Mouse (Mus musculus) heart, postnatal 36 days (tissue): ENCODE results near the gene Lacc1. TPM values are rescaled to one million over a fixed set of nuclear protein-coding genes. Genes with fewer than 3 reads are reported as not detected.
"Not testable (repeated sequence)": the region's sequence is repeated elsewhere in the genome, so short reads cannot be mapped to it uniquely, and the experiment has no call there.

ENCODE experiments used
- DNase-seq, 2 experiments: peaks; one replicate each; pipeline ENCODE4 v3.0.0; 2021 to 2022
- intact Hi-C: fragments of 180-260 bp; cut with DNase I; formaldehyde crosslinking; loops from one replicate; pipeline ENCODE4 v1.15.1; 2025
- total RNA-seq, 2 experiments: library from RNA; stranded (reverse); gene quantifications; 2 replicates each; pipeline ENCODE4 v1.2.3; 2021

The Lacc1 gene
- 1 to 10 TPM; 2.6 to 3.5 TPM for total RNA-seq

GRCm38 (mm10) chr14:77036226-77037046 is at the start of gene Lacc1, which contains the start of gene Ccdc122:
Gene Lacc1 (minus strand): TSS chr14:77036904.
Gene Ccdc122 (plus strand): TSS chr14:77036772.
- peak; percentile 88 to 89 for DNase-seq
- intact Hi-C loops, result loop anchor here (10.0 kb wide), 1 partner anchor 798 kb away; no protein-coding TSS in a partner anchor

- intact Hi-C loops, result no loop called here
These were observed 44.5 kb upstream of the Lacc1 start for GRCm38 (mm10) chr14:77081248-77081647.

GRCm38 (mm10) chr14:77069361-77069760 is 32.7 kb upstream of the Lacc1 start:
- no peak for DNase-seq
- intact Hi-C loops, result no loop called here

More at GRCm38 (mm10) chr14:77081248-77081647, 44.5 kb upstream of the Lacc1 start:
- no peak for DNase-seq

- DNase-seq, result no peak
These were observed 16.6 kb upstream of the Lacc1 start for GRCm38 (mm10) chr14:77053288-77053687.

GRCm38 (mm10) chr14:77037832-77038425 is 1.2 kb upstream of the Lacc1 start:
- no peak for DNase-seq
- intact Hi-C loops, result loop anchor here (10.0 kb wide), 1 partner anchor 797 kb away; no protein-coding TSS in a partner anchor

More at GRCm38 (mm10) chr14:77053288-77053687, 16.6 kb upstream of the Lacc1 start:
- intact Hi-C loops, result loop anchor here (5.0 to 10.0 kb wide), 2 partner anchors 874 to 1222 kb away; no protein-coding TSS in a partner anchor

GRCm38 (mm10) chr14:77037330-77037729 is 626 bp upstream of the Lacc1 start:
- intact Hi-C loops, result loop anchor here (10.0 kb wide), 1 partner anchor 797 kb away; no protein-coding TSS in a partner anchor
- no peak for DNase-seq

GRCm38 (mm10) chr14:77034970-77035369 is 1.7 kb downstream of the Lacc1 start:
- intact Hi-C loops, result loop anchor here (10.0 kb wide), 1 partner anchor 800 kb away; no protein-coding TSS in a partner anchor
- DNase-seq, result no peak

GRCm38 (mm10) chr14:77034175-77034915 is 2.4 kb downstream of the Lacc1 start:
- DNase-seq, result no peak
- intact Hi-C loops, result loop anchor here (10.0 kb wide), 1 partner anchor 800 kb away; no protein-coding TSS in a partner anchor

GRCm38 (mm10) chr14:77033391-77033790 is 3.3 kb downstream of the Lacc1 start:
- DNase-seq, result no peak
- intact Hi-C loops, result loop anchor here (10.0 kb wide), 1 partner anchor 801 kb away; no protein-coding TSS in a partner anchor

GRCm38 (mm10) chr14:77032433-77032832 is 4.3 kb downstream of the Lacc1 start:
- DNase-seq, result no peak
- intact Hi-C loops, result loop anchor here (10.0 kb wide), 1 partner anchor 802 kb away; no protein-coding TSS in a partner anchor

GRCm38 (mm10) chr14:77030808-77031207 is 5.9 kb downstream of the Lacc1 start:
- DNase-seq, result no peak
- intact Hi-C loops, result loop anchor here (10.0 kb wide), 1 partner anchor 804 kb away; no protein-coding TSS in a partner anchor

- intact Hi-C loops, result loop anchor here (10.0 kb wide), 1 partner anchor 805 kb away; no protein-coding TSS in a partner anchor
- no peak for DNase-seq
These were observed 7.2 kb downstream of the Lacc1 start for GRCm38 (mm10) chr14:77029319-77030054.

- intact Hi-C loops, result no loop called here
- no peak for DNase-seq
These were observed 12.2 kb downstream of the Lacc1 start for GRCm38 (mm10) chr14:77024499-77024898.

GRCm38 (mm10) chr14:77017211-77017610 is 19.5 kb downstream of the Lacc1 start:
- DNase-seq, result no peak
- intact Hi-C loops, result no loop called here

- intact Hi-C loops, DNase-seq: not testable (repeated sequence)
These were observed 19.9 kb downstream of the Lacc1 start for GRCm38 (mm10) chr14:77016783-77017182.

- intact Hi-C loops, result loop anchor here (1.0 to 5.0 kb wide), 3 partner anchors 510 to 890 kb away; no protein-coding TSS in a partner anchor
- DNase-seq, result peak; percentile 67 to 77
These were observed 24.9 kb downstream of the Lacc1 start for GRCm38 (mm10) chr14:77011804-77012203.

- intact Hi-C loops, result loop anchor here (1.0 to 5.0 kb wide), 5 partner anchors 56 to 505 kb away; no protein-coding TSS in a partner anchor
- DNase-seq, result peak; percentile 61 to 69
These were observed 28.5 kb downstream of the Lacc1 start for GRCm38 (mm10) chr14:77008238-77008637.

GRCm38 (mm10) chr14:77005566-77005965 is 31.1 kb downstream of the Lacc1 start:
- DNase-seq, result no peak
- intact Hi-C loops, result loop anchor here (5.0 kb wide), 3 partner anchors 53 to 273 kb away; no protein-coding TSS in a partner anchor

- intact Hi-C loops, result loop anchor here (5.0 kb wide), 3 partner anchors 52 to 272 kb away; no protein-coding TSS in a partner anchor
These were observed 32.0 kb downstream of the Lacc1 start for GRCm38 (mm10) chr14:77004740-77005139.

More at GRCm38 (mm10) chr14:77004740-77005139, 32.0 kb downstream of the Lacc1 start:
- no peak for DNase-seq
